Mouse (Mus musculus) layer of hippocampus, adult 8-10 months (tissue): Measurements from ENCODE around the gene Prdx5. TPM values are rescaled to one million over a fixed set of nuclear protein-coding genes. Genes with fewer than 3 reads are reported as not detected.

Source experiments
- DNase-seq, 2 experiments: peaks; one replicate each; pipeline ENCODE4 v3.0.0; 2022; ENCODE audit warnings: low spot score in 2 of 2
- microRNA-seq, 2 experiments: library from miRNA; unstranded; fragments of <30 nt; microRNA quantifications; one replicate each; pipeline ENCODE4 v1.2.0; 2022
- total RNA-seq, 4 experiments: library from RNA; stranded (reverse); gene quantifications; 2 replicates each; pipeline ENCODE4 v1.2.4; 2022

The Prdx5 gene
- total RNA-seq, 4 experiments from 2014 or later: 279 to 406 (median 342) TPM

GRCm38 (mm10) chr19:6892512-6892911 is 17.4 kb downstream of the Prdx5 start:
- DNase-seq: no peak

DNA sequence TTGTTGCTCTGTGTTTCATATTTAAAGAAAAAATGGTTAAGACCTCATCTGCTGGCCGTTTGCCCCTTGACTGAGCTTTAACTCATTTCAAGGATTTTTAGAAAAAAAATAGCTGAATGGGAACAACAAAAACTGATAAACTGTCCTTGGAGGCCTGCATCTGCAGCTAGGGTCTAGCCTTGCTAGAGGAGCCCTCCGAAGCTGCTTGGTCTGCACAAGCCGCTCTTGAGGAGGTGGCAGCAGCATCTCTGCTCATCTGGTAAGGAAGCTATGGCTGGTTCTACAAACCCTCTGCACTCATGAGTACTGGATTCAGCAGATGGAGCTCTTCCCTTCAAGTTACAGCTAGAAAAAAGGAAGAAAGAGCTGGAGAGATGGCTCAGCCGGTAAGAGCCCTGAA is 31.9 kb downstream of the Prdx5 start:
- no peak for DNase-seq

DNA sequence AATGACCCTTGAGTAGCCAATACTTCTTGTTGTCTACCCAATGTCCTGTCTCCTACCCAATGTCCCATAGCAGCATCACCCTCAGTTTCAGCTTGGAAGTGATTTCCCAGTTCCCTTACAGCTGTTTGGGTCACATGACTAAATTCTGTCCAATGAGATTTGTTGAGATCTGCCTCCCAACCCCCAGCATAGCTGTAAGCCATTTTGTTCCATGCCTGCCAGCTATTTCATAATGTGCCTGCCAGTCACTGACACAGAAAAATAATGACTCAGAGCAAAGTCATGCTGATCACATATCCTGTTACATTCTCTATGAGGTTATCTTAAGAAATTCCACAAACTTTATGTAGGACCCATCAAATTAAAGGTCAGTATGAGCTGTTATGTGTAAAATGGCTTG is 33.1 kb downstream of the Prdx5 start:
- DNase-seq: no peak

- DNase-seq: no peak
These were observed 34.1 kb downstream of the Prdx5 start for GRCm38 (mm10) chr19:6875834-6876233.

DNA sequence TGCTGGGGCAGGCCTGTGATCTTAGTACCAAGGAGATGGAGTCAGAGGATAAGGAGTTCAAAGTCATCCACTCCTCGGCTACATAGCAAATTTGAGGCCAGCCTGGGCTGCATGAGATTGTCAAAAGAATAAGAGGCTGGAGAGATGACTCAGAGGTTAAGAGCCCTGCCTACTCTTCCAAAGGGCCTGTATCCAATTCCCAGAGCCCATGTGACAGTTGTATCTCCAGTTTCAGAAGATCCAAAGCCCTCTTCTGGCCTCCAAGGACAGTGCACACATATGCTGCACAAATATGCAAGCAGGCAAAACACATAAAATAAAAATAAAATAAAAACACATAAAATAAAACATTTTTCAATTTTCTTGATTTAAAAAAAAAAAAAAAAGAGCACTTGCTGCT is 35.6 kb downstream of the Prdx5 start:
- DNase-seq: no peak

GRCm38 (mm10) chr19:6872701-6873100 is 37.2 kb downstream of the Prdx5 start:
- DNase-seq: no peak

GRCm38 (mm10) chr19:6871574-6872271 is 38.2 kb downstream of the Prdx5 start:
- DNase-seq: no peak

GRCm38 (mm10) chr19:6869355-6869754 is 40.6 kb downstream of the Prdx5 start:
- no peak for DNase-seq

- DNase-seq: no peak
These were observed 48.5 kb downstream of the Prdx5 start for GRCm38 (mm10) chr19:6861451-6861850.

DNA sequence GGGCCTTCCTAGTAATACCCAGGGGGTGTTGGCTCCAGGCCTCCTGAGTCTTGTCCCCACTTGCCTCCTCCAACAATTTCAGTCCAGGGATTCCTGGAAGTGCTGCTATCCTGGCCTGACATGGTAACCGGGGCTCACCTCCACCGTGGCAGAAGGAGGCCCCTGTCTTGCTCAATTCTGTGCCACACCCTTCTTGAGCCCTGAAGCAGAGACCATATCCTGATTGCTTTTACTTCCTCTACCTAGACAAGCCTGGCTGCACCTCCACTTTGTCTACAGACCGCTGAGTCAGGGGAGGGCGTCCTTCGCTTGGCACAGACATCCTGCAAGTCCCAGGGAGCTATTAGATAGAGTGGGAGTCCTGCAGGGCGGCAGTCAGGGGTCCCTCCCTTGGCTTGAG is 49.2 kb downstream of the Prdx5 start:
- no peak for DNase-seq

GRCm38 (mm10) chr19:6859971-6860370 is 49.9 kb downstream of the Prdx5 start:
- no peak for DNase-seq

- DNase-seq: no peak
These were observed 50.8 kb downstream of the Prdx5 start for GRCm38 (mm10) chr19:6859032-6859651.

- no peak for DNase-seq
These were observed 51.9 kb downstream of the Prdx5 start, which contains the start of gene Ccdc88b for GRCm38 (mm10) chr19:6858031-6858430. Ccdc88b (minus strand) TSS chr19:6858211.

- DNase-seq: no peak
These were observed 52.4 kb downstream of the Prdx5 start for GRCm38 (mm10) chr19:6857391-6858005.

GRCm38 (mm10) chr19:6857003-6857360 is 52.9 kb downstream of the Prdx5 start:
- DNase-seq: no peak

Small RNA genes within 50 kb of the gene (microRNA-seq; reads per million reads assigned to microRNA genes)
- gene Mir6990: 3.8 to 6.1 reads per million in 2 experiments

Other genes starting within 250 kb of the Prdx5 start
- 10 to 100 TPM; 33.7 to 42.9 (median 37.6) TPM for gene Rps6ka4, start 69.5 kb downstream of the Prdx5 start, total RNA-seq
- 10 to 100 TPM in 3 of 4 experiments, 1 to 10 TPM in 1; 7.5 to 17.4 (median 12.6) TPM for gene Ccdc88b, start 51.9 kb downstream of the Prdx5 start, total RNA-seq
- 10 to 100 TPM; 40.3 to 53.0 (median 45.6) TPM for gene Trmt112, start 408 bp downstream of the Prdx5 start, total RNA-seq
- 10 to 100 TPM; 54.2 to 76.0 (median 64.8) TPM for gene Esrra, start 11.7 kb upstream of the Prdx5 start, total RNA-seq
- 10 to 100 TPM; 10.4 to 11.4 (median 11.0) TPM for gene Catsperz, start 15.3 kb upstream of the Prdx5 start, total RNA-seq
- gene Kcnk4, start 24.4 kb upstream of the Prdx5 start, total RNA-seq: 10 to 100 TPM; 13.4 to 23.1 (median 15.8) TPM
- gene Bad, start 31.8 kb upstream of the Prdx5 start, total RNA-seq: 10 to 100 TPM; 32.5 to 39.8 (median 37.3) TPM
- 100 to 1,000 TPM in 3 of 4 experiments, 10 to 100 TPM in 1; 92.5 to 107 (median 104) TPM for gene Gpr137, start 32.4 kb upstream of the Prdx5 start, total RNA-seq
- gene Ppp1r14b, start 64.9 kb upstream of the Prdx5 start, total RNA-seq: 10 to 100 TPM; 55.4 to 81.1 (median 63.5) TPM
- 10 to 100 TPM; 13.4 to 19.9 (median 18.0) TPM for gene Plcb3, start 66.4 kb upstream of the Prdx5 start, total RNA-seq
- 100 to 1,000 TPM in 1 of 4 experiments, 10 to 100 TPM in 3; 63.5 to 104 (median 83.1) TPM for gene Fkbp2, start 70.4 kb upstream of the Prdx5 start, total RNA-seq
- gene Vegfb, start 77.5 kb upstream of the Prdx5 start, total RNA-seq: 10 to 100 TPM; 80.4 to 93.8 (median 90.1) TPM
- gene Dnajc4, start 82.5 kb upstream of the Prdx5 start, total RNA-seq: 10 to 100 TPM; 26.1 to 29.9 (median 29.5) TPM
- 10 to 100 TPM; 13.7 to 17.4 (median 14.2) TPM for gene Nudt22, start 86.0 kb upstream of the Prdx5 start, total RNA-seq
- 10 to 100 TPM; 16.5 to 20.8 (median 16.6) TPM for gene Trpt1, start 86.0 kb upstream of the Prdx5 start, total RNA-seq
- gene Fermt3, start 109.4 kb upstream of the Prdx5 start, total RNA-seq: 10 to 100 TPM in 2 of 4 experiments, 1 to 10 TPM in 2; 3.7 to 17.8 (median 9.2) TPM
- gene Stip1, start 129.9 kb upstream of the Prdx5 start, total RNA-seq: 100 to 1,000 TPM; 155 to 228 (median 191) TPM
- gene Macrod1, start 146.7 kb upstream of the Prdx5 start, total RNA-seq: 10 to 100 TPM; 19.2 to 21.4 (median 20.1) TPM
- 10 to 100 TPM; 18.9 to 23.5 (median 21.5) TPM for gene Flrt1, start 195.6 kb upstream of the Prdx5 start, total RNA-seq